8 mouse cellular contexts compared by ENCODE assay signal in the genomic region with DNA sequence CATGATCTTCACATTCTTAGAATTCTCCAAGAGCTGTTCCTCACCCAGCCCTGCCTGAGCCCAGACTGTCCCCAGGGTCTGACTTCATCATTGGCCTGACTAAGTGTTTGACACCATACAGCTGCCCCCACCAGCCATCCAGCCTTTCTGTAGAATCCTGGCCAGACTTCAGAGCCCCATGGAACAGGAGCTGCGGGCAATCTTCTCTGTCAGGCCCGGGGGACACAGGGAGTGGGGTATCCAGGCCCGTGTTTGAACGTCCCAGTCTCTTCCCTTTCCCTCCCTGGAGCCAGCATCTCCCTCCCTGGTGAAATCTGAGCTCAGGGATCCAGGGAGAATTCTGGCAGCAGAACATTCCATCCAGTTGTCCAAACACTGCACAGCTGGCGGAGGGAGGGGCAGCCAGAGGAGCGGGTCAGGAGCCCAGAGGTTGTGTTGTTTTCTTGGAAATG. TPM values are rescaled to one million over a fixed set of nuclear protein-coding genes. Genes with fewer than 3 reads are reported as not detected.
A peak's percentile ranks its signal among the peaks of the same experiment; 100 is the strongest.
DNase-seq lines count a peak whose midpoint lies in the region; ATAC-seq lines count a peak whose summit lies in the region.

No protein-coding gene starts in this region.

- no peak overlapping the region; the same call in 1 of the 2 replicates for H3K9ac ChIP-seq in neural tube, embryonic 11.5 days (ENCODE audit: low read length)

- H3K4me3 ChIP-seq in neural tube, embryonic 11.5 days (ENCODE audit: low read depth, low read length), result no peak overlapping the region

- ATAC-seq in neural tube, embryonic 11.5 days (ENCODE audit: insufficient read depth, low FRiP score, low TSS enrichment), result no peak
- ATAC-seq in megakaryocyte, adult 5-6 weeks (ENCODE audit: poor library complexity, severe bottlenecking), result no peak

- H3K27me3 ChIP-seq in neural tube, embryonic 11.5 days (ENCODE audit: control insufficient read depth, insufficient read depth, low read length), result no peaks in the 10 kb centered on the region

- no peaks in the 10 kb centered on the region for H3K36me3 ChIP-seq in neural tube, embryonic 11.5 days (ENCODE audit: control insufficient read depth, insufficient read depth, low read length)

- H3K9me3 ChIP-seq in neural tube, embryonic 11.5 days (ENCODE audit: control insufficient read depth, low read length), result no peaks in the 10 kb centered on the region

- H3K4me1 ChIP-seq in neural tube, embryonic 11.5 days (ENCODE audit: control insufficient read depth, insufficient read depth, low read length), result 0 out of 2 replicates have a peak, but pooled peaks cover 3% of the 10 kb centered on the region

- peak overlapping the region; percentile 77 for H3K27ac ChIP-seq in neural tube, embryonic 11.5 days (ENCODE audit: low read depth, low read length)

- WGBS in neural tube, embryonic 11.5 days, result 39% methylated on average over 6 of the region's 6 CpGs

- peak; percentile 3 for DNase-seq in layer of hippocampus, adult 11-12 months (ENCODE audit: low spot score)
- no peak for DNase-seq in layer of hippocampus, adult 9-11 months
- peak; percentile 99 for DNase-seq in heart, adult 11 months
- DNase-seq in kidney, postnatal 4 days, result peak; percentile 78 to 86
- DNase-seq in neural tube, embryonic 11.5 days (ENCODE audit: low spot score), result peak; percentile 64
- no peak for DNase-seq in cerebellum, adult 18-20 months
- DNase-seq in cerebellum, adult 9-11 months, result no peak

- no peak overlapping the region for H3K4me2 ChIP-seq in neural tube, embryonic 11.5 days (ENCODE audit: low read depth)

RNA-seq across cellular contexts. Expression of gene Rab3il1, which starts 11.4 kb away (rescaled TPM):
- polyA plus RNA-seq in neural tube, embryonic 11.5 days (2014; fragmentation: Nextera tagmentation; extraction: Ambion mirVana), result 42.6 and 43.0 TPM in 2 replicates
- 3.1 and 5.6 TPM in 2 replicates for total RNA-seq in megakaryocyte, adult 5-6 weeks (2015)
- total RNA-seq in megakaryocyte, adult 5-6 weeks (2017), result 7.1 and 11.8 TPM in 2 replicates

RNA-seq across cellular contexts. Expression of gene Best1, which starts 11.4 kb away (rescaled TPM):
- polyA plus RNA-seq in neural tube, embryonic 11.5 days (2014; fragmentation: Nextera tagmentation; extraction: Ambion mirVana), result 1.0 and 1.5 TPM in 2 replicates
- total RNA-seq in megakaryocyte, adult 5-6 weeks (2015), result not detected in 2 replicates
- total RNA-seq in megakaryocyte, adult 5-6 weeks (2017), result not detected in 2 replicates

RNA-seq across cellular contexts. Expression of gene Fads3, which starts 28.5 kb away (rescaled TPM):
- polyA plus RNA-seq in neural tube, embryonic 11.5 days (2014; fragmentation: Nextera tagmentation; extraction: Ambion mirVana), result 6.1 and 6.2 TPM in 2 replicates
- total RNA-seq in megakaryocyte, adult 5-6 weeks (2015), result 0.76 and 0.91 TPM in 2 replicates
- 1.8 and 1.9 TPM in 2 replicates for total RNA-seq in megakaryocyte, adult 5-6 weeks (2017)

RNA-seq across cellular contexts. Expression of gene Fth1, which starts 32.5 kb away (rescaled TPM):
- polyA plus RNA-seq in neural tube, embryonic 11.5 days (2014; fragmentation: Nextera tagmentation; extraction: Ambion mirVana), result 1,187 and 1,207 TPM in 2 replicates
- total RNA-seq in megakaryocyte, adult 5-6 weeks (2015), result 1,271 and 1,296 TPM in 2 replicates
- 513 and 615 TPM in 2 replicates for total RNA-seq in megakaryocyte, adult 5-6 weeks (2017)

Comparison
In these comparisons a context has a peak if more than half of its experiments do, and no peak if none do; other contexts are left out.
1. DNase-seq: peak in layer of hippocampus, adult 11-12 months (single experiment), heart, adult 11 months (single experiment), kidney, postnatal 4 days (2 of 2) and neural tube, embryonic 11.5 days (single experiment); none in layer of hippocampus, adult 9-11 months (single experiment), cerebellum, adult 18-20 months (0 of 2) and cerebellum, adult 9-11 months (single experiment).